Mouse (Mus musculus) thymus, postnatal 4 days (tissue): Measurements from ENCODE around the gene Csf2rb.
"Not testable (repeated sequence)": the region's sequence is repeated elsewhere in the genome, so short reads cannot be mapped to it uniquely, and the experiment has no call there.

Source experiments
- DNase-seq: peaks from one replicate; pipeline ENCODE4 v3.0.0; 2021

The Csf2rb gene

DNA sequence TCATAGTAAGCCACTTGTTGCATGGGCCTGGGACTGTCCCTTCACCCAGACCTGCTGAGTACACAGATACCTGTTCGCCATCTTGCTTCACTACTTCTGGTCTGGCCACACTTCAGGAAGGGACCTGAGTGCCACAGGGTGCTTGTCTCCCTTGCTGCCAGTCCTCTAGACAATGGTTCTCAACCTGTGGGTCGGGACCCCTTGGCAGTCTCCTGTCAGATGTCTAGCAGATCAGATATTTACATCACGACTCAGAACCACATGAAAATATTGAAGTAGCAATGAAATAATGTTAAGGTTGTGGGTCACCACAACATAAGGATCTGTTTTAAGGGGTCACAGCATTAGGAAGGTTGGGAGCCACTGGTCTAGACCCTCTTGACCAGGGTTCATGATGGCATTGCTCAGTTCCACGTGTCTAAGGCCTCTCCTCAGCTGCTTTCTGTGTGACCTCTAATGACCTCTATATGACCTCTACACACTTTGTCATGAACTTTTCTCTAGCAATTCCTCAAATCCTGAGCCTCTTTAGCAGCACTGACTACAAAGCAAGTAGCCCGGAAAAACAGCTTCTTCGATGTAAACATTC is 2.3 kb downstream of the Csf2rb start:
- not testable (repeated sequence) for DNase-seq

DNA sequence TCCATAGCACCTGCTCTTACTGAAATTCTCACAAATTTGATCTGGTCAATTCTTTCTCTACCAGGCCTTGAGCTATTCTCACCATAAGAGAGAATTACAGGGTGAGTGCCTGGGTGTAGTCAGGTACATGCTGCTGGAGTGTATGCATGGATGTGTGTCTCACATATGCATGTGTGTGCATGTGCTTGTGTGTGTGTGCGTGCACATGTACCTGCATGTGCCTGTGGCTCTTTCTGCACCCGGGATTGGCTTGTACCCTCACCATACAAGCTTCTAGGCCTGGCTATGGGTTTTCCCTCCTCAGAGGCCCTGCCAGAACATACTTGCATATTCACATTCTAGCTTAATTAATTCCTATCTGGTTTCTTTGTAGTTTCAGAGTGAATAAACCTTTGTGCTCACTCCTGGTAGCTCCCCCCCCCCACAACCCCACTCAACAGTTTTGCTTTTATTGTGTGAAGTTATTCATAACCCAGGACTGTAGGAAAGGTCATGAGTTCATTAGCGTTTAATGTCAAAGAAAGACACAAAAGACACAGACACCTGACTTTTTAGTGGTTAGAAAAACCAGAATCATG is 3.1 kb downstream of the Csf2rb start:
- no peak for DNase-seq

DNA sequence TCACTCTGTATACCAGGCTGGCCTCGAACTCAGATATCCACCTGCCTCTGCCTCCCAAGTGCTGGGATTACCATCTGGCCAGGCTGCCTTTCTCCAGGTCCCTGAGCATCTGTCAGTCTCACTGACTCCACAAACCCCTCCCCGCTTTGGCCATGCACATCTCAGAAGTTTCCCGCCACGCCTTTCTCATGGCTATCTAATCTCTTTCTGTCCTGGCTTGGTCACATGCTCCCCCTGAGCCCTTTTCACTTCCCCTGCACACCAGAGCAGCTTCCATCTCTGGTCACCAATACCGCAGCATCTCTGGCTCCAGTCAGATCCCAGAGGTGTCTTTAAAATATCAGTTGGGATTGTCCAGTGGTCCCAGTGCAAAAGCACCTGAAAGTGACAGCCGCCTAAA is 4.4 kb downstream of the Csf2rb start:
- not testable (repeated sequence) for DNase-seq

DNA sequence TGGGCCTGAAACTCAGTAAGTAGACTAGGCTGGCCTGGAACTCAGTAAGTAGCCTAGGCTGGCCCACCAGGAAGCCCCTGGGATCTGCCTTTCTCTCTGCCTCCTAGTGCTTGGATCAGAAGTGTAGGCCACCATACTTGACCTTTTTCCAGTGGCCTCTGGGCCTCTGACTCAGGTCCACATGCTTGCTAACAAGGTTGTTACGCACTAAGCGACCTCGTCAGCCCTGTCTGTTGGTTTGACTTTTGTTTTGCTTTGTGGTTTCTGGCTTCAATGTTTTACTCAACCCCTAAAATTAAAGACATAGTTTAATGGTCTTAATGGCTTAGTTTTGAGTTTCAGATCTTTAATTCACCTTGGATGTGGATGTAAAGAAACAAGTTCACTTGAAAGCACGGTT is 5.2 kb downstream of the Csf2rb start:
- no peak for DNase-seq

DNA sequence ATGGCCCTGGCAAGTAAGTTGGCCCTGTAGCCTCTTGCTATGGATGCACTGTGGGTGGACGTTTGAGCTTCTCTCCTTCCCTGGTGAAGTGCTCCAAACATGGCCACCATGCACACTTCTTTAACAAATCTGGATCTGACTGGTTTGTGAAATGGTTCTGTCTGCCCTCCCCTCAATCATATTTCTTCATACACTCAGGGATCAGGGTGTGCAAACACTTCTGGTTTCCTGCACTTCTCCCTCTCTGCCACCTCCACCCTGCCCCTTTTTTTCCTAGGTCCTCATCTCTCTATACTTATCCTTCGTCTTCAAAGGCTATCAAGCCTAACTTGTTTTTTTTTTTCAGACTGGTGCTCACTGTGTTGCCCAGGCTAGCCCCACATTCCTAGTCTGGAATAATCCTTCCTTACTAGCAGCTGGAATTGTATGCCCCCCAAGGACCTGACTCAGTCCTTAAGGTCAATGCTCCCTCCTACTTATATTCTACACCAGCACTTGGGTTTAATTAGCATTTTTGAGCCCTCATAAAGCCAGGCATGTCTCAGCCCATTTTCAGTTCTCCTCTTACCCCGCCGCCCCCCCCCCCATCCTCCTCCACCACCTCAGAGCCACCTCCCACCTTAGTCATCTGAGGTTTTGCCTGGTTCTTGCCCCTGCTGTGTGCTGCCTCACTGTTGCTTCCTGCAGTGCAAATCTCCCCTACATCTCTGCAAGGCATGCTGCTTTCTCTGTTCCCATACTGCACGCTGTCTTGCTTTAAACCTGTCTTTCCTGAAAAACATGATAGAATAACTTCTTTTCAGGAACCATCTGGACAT is 6.2 kb downstream of the Csf2rb start:
- no peak for DNase-seq

DNA sequence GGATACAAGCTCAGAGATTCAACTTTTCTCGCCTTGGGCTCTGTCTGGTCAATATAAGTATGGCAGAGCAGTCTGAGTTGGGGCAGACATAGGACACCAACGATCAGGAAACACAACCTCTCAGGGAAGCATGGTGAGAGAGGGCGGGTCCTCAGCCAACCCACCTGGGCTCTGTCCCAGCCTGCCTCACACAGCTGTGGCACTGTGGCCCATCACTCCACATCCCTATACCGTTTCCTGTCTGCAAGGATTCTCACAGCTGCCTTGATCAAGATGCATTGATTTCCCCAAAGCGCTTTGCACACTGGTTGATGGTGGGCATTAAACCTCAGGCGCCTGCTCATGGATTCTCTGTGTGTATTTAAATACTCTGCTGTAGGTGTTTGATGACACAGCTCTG is 7.4 kb downstream of the Csf2rb start:
- peak; percentile 51 for DNase-seq

DNA sequence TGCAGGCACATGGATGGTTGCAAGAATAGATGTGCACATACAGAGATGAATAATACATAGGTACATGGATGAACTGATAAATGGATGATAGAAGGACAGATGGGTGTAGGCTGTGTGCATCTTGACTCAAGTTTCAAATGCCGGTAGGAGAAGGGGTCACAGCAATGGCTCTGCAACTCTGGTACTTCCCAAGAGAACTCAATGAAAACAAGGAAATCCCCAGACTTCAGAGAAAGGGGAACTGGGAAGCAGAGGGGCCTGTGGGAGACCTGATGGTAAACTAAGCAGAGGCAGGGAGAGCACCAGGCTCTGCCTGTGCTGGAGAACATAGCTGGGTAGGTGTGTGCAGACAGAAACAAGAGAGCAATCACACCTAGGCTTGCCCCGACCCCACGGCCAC is 8.8 kb downstream of the Csf2rb start:
- DNase-seq: no peak

DNA sequence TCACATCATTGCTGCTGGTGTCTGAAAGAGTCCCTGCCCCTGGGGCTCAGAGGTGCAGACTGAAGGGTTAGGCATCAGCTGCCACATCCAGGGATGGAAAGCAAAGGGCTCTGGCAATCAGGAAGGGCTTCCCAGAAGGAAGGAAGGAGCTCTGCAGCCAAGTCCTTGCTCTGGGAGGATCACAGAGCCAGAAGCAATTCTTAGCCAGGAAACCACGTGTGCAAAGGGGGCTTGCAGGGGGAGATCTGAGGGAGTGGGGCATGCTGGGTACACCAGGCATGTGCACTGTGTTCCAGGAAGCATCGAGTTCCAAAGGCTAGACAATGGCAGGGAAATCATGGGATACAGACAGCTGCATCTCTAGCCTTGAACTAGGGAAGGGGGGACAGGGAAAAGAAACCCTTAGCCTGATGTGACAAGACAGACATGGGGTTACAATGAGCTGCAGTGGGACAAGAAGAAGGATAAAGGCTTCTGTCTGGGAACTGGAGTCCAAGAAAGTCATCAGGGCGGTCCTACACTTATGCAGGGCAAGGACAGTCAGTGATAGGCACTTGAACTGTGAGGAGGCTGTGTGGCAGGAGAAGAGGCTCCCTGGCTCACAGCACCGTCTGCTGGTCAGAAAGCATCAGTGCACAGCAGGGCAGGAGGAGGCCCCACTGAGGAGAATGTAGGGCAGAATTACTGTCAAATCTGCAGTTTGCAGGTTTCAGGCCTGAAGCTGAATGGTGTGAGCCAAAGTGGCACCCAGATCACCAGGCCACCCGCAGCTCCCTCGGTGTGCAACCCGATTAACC is 14.3 kb downstream of the Csf2rb start:
- peak; percentile 73 for DNase-seq

DNA sequence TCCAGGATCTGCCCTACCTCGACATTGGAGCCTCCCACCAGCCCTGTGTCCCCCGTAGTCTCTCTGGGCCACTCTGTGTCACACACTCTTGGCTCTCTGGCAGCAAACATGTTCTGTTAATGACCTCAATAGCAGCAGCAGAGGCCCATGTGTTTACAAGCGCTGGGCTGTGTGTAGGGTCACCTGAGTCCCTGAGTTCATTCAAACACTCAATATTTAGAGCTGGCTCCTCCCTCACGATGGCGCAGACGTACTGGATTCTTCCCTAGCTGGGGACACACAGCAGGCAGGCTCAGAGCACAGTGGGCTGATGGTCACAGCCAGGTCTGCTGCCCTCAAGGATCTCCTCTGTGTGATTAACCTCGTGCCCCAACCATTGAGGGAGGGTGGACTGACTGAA is 15.4 kb downstream of the Csf2rb start:
- not testable (repeated sequence) for DNase-seq

DNA sequence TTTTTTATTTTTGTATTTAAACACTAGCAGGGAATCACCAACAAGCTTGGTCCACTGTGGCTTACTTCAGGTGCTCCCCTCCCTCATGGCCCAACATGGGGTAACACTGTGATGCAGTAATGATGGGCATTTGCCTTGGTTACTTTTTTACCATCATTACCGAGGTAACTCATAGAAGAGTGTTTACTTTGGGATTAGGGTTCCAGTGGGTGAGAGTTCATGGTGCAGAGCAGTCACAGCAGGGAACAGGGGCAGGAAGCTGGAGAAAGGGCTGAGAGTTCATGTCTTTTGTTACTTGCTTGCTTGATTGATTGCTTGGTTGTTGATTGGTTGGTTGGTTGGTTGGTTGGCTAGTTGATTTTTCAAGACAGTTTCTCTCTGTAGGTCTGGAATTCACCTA is 18.1 kb downstream of the Csf2rb start:
- no peak for DNase-seq

DNA sequence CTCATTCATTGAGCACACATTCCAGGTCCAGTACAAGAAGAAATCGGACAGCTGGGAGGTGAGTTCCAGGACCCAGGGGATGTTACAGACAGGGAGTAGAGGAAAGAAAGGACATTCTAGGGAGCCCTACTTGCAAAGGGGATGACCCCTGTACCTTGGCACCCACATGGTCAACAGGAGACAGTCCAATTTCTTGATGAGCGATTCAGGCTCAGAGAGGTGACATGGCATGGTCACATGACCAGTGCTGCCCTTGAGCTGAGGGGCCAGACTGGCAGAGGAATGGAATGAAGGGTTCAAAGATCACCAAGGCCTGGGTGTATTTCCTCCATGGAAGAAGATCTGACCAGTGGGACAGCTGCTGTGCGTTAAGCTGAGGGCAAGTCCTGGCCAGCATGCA is 19.0 kb downstream of the Csf2rb start:
- no peak for DNase-seq

DNA sequence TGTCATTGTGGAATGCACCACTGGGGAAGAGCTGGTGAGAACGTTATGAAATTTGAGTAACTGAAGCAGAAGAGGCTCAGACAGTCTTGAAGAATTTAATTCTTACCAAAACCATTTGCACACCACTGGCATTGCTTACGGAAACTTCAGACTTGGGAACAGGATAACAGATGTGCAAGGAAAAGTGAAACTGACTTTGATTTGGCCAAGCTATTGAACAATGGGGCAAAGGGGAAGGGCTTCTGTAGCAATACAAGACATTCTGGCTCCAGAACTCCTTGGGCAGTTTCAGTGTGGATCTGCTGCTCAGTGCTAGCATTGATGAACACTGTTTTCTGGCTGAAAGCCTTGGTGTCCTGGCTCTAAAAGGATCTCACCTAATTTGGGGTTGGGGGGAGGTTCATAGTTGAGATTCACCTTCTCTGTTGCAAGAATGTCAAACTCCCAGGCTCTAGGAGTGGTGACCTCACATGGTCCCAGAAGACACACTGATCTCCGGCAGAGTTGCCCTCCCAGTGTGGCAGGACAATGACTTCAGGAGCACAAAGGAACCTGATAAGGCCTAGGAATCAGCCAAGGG is 26.1 kb downstream of the Csf2rb start:
- no peak for DNase-seq

DNA sequence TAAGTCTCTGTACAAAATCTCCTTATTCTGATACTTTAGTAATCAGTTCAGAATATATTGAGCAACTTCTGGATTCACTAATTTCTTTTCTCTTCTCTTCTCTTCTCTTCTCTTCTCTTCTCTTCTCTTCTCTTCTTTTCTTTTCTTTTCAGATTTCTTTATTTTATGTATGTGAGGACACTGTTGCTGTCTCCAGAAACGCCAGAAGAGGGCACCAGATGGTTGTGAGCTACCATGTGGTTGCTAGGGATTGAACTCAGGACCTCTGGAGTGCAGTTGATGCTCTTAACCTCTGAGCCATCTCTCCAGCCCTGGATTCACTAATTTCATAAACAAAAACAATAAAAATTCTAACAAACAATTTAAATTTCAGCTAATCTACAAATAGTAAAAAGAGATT is 29.4 kb downstream of the Csf2rb start:
- peak; percentile 77 for DNase-seq

DNA sequence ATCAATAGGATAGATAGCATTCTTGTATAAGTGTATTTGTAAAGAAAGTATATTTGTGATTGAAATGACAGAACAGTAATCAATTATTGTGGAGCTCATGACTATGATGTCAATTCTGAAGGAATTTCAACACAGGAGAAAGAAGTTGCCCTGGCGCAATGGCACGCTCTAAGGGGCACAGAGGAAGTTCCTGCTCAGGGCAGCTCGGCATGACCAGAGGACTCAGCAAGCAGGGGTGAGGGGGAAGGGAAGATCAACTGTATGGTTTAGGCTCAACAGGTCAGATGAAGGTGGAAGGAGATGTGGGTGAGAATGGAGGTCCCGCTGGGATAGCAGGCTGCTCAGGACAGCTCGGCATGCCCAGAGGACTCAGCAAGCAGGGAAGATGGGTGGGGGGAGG is 30.0 kb downstream of the Csf2rb start:
- DNase-seq: no peak

DNA sequence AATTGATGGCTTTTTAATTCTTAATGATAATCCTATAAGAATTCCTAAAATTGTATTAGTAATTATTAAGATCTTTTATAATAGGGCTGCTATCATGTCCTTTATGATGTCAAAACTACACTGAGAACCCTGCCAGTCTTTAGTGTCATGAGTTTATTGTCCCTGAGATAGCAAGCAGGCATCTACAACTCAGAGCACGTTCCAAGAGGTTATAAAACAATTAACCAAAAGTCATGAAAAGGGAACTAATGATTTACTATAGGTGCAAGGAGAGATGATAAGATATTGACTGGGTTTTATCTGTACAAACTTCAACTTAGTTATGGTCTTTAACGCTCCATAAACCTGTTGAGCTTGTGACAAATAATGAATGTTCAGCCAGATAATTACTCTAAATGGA is 40.4 kb downstream of the Csf2rb start:
- no peak for DNase-seq

DNA sequence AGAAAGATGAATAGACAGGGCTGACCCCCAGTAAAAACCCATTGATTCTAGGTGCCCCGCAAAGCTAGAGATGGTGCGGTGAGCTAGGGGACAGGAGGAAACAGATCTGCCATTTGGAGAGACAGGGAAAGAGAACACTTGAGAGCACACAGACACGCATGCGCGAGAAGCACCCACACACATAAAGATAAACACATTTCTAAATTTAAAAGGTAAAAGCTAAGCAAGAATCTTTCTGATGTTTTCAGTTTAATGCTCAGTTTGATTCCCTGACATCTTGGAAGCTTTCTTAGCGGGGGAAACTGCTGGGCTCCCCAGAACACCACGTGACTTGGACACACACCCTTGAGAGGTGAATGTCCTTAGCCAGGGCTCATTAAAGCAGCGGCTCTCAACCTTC is 41.3 kb downstream of the Csf2rb start:
- no peak for DNase-seq

DNA sequence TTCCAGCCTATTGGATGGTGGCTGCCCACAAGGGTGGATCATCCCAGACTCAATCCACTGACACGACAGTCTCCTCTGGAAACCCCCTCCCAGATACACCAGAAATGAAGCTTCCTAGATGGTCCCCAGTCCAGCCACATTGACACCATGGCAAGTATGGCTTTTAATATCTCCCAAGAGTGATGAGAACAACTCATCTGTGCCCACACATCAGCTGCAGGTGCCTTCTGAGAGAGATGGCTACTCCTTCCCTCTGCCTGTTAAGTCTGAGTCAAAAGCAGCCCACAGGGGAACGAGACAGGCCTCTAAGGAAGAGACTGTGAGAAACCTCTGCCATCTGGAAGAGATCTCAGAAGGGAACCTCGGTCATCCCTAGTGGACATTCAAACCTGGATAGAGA is 42.3 kb downstream of the Csf2rb start:
- no peak for DNase-seq

DNA sequence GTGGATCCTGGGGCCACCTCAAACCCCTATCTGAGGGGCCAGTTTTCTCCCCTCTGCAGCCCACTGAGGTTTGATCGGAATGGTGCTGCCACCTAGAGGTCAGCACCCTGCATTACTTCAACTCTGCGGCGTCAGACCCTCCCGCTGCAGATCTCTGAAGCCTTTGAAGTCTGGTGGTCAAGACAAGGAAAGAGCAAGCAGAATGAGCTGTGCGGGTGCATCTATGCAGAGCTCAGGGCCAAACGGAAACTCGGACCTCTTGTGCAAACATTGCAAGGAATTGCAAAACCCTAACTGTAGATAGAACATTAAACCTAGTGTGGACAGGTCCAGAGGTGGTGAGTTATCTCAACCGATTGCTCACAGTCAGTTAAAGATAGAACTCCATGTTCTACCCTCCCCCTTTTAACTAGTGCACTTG is 43.4 kb downstream of the Csf2rb start:
- DNase-seq: peak; percentile 68

DNA sequence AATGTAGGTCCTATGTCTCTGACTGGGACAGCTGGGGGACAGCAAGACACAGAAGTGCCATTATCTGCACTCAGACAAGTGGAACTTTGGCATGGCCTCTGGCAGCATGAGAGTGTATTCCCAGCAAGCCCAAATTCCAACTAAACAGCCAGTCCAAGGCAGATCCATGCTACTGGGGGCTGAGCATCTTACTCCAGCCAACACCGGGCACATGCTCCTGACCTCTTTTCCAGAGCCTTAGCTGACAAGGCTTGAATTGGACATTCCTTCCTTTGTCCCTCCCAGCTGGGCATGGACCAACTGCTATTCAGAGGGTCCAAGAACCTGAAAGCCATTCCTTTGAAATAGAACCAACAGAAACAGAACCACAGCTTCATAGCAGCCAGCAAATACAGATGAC is 44.1 kb downstream of the Csf2rb start:
- DNase-seq: no peak

DNA sequence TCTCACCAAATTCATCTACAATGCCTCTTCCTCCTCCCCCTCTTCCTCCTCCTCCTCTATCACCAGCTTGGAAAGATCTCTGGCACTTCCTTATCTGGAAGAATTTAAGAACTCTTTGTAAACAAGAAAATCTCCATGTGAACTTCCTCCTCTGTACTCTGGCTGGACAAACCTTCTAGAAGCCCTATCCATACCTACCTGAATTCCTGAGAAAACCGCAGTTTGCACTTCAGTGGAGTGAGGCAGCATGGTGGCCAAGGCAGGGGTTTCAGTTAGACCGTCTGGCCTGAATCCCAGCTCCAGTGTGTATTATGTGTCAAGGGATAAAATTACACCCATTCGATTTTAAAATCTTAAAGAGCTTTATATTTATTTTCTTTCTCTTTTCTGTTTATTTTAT is 47.2 kb downstream of the Csf2rb start:
- DNase-seq: no peak

DNA sequence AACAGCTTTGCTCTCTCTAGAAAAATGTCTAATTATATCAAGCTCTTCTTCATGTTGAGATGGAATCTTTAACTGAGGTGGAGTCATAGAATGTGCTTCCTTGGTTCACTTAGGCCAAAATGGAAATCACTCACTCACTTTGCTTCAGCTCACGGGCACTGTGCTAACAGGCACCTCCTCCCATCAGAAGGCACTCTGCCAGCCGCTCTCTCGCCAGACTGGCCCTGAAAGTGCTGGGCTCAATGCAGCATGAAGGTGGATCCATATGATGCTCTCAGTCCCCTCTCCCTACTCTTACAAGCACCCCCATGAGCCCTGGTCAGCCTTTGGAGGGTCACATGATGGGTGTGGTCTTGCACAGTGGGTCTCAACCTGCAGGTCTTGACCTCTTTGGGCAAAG is 48.7 kb downstream of the Csf2rb start:
- DNase-seq: no peak

DNA sequence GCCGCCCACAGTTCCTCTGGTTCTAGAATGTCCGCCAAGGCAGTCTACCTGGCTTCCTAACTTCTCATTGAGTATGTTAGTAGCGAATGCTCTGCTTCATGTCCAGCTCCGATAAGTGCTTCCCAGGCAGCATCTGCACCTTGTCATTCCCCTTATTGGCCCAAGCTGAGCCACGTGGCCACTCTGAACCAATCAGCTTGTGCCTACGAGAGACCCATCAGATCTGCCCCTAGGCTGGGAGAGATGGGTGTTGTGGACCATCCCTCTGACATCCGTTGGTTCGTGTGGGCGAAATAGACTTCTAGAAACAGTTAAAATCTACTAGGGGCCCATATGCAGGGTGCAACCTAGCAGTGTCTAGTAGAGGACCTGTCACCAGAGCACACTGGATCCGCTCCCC is 52.3 kb downstream of the Csf2rb start:
- DNase-seq: no peak

DNA sequence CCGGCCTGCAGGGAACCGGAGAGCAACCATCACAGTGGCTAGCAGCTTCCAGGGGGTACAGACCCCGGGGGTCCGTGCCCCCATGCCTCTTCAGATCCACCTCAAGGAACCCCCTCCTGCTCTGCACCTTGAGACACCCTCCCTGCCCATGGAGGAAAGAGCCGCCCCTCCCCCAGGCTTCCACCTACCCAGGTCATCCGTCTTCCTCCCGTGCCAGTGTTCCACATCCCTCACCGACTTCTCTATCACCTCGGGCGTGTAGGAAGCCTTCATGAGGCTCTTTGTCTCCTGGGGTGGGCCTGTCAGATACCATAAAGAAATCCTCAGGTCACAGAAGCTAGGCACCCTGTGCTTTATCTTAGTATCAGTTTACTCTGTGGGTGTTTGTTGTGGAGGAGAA is 53.0 kb downstream of the Csf2rb start:
- no peak for DNase-seq
